Mouse (Mus musculus): ENCODE measurements at regions not wholly inside any gene's neighbourhood (a gene's known extent, or its start where the extent isn't known, plus 50 kb on each side); places are given as distances from the start of the nearest gene placed in this dataset.

- no peak for TF ChIP-seq CTCF (IDR thresholded peaks at IDR 0.05; ENCODE audit: low read depth)
- TF ChIP-seq EP300 (IDR thresholded peaks at IDR 0.05; ENCODE audit: low read depth) = no peak
These were observed 355.7 kb upstream of the Cypt12 start for GRCm38 (mm10) chr3:17592463-17592862.
